Mouse (Mus musculus): ENCODE data around the gene Hist1h3a.
"Not testable (repeated sequence)": the region's sequence is repeated elsewhere in the genome, so short reads cannot be mapped to it uniquely, and the experiment has no call there.

Gene Hist1h3a

DNA sequence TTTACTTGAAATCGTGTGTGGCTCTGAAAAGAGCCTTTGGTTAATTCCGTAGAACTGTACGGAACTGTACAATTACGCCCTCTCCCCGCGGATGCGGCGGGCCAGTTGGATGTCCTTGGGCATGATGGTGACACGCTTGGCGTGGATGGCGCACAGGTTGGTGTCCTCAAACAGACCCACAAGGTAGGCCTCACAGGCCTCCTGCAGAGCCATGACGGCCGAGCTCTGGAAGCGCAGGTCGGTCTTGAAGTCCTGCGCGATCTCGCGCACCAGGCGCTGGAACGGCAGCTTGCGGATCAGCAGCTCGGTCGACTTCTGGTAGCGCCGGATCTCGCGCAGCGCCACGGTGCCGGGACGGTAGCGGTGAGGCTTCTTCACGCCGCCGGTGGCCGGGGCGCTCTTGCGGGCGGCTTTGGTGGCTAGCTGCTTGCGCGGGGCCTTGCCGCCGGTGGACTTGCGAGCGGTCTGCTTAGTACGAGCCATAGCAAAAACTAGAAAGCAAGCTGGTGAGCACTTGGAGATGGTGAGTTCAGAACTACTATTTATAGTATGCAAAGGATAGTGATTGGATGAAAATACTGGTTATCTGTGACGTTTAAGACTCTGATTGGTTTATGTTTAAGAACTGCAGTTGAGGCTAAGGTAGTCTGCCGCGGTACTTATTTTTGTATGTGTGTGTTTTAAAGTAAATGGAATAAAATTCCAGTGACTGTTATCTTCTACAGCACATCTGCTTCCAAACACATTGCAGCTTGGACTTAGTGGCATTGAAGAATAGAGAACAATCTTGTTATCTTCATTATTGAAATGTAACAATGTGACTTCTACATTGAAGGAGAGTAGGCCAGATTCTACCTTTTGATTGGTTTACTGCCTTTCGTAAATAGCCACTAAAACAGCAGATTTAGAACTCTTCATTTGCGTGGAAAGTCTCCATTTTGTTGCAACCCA lies at the start of gene Hist1h3a:
Gene Hist1h3a (minus strand): TSS at position 516 of the 951 bp plus-strand sequence.
- peak; percentile 71 for DNase-seq (ENCODE audit: low read depth, low spot score)

DNA sequence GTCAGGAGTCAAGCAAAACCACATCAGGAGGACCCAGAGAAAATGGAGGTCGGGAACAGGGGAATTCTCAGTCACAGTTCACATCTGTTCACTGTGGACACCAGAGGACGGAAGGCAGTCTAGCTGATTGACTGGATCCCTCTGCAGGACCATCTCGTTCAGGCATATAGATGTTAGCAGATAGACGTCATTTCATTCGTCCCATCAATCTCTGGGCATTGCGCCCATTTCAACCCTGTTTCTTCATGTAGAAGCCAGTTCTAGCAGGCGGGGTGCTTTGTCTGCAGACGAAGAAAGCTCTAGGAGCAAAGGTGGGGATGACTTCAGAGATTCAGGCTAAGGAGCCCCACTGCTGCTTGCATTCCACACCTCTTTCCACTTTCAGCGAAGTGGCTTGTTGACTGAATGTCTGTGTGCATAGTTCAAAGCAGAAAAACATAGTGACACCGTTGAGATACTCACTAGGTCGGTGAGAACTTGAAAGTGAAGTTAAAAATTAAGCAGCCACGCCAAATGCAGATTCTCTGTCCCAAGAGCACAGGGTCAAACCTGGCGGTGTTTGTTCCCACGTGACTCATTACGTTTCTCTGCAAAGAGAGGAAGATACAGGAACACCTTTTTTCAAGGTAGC lies 44.4 kb upstream of the Hist1h3a start, which contains the start of gene Slc17a2:
Gene Slc17a2 (plus strand): TSS at position 572 of the 631 bp plus-strand sequence.
- no peak for DNase-seq (ENCODE audit: low read depth, low spot score)

DNA sequence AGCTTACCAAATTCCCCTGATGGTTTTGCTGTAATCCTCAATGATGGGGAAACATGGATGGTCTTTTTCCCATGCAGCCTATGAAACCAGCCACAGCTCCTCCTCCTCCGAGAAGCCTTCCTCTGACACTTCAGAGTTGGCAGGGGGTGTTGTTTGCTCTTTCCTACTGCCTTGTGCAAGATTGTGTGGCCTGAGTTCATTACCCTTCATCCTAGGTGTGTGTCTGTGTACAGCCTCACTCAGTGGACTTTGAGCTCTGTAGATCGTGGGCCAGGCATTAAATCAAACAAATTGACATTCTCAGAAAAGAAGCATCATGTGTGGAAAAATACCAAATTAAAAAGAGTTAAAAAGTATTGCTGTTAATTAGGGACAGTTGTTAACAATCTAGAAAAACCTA lies 42.3 kb upstream of the Hist1h3a start:
- DNase-seq (ENCODE audit: low read depth, low spot score) = no peak

- DNase-seq (ENCODE audit: low read depth, low spot score) = no peak
Observed at GRCm38 (mm10) chr13:23799405-23799804, 37.2 kb upstream of the Hist1h3a start.

DNA sequence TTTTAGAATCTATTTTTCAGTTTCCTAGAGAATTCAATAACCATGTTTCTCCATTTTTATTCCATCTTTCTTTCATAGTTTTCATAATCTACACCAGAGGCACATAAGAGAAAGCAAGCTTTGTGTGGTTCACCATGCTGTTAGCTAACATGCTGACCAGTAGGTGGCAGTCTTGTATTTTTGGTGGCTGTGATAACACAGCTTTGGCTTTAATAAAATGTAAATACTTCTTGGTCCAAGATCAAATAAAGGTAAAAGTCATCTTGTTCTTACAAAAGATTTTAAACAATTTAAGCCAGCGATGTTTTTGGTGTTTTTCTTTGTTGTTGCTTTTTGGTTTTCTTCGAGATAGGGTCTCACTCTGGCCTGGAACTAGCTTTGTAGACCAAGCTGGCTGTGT lies 30.3 kb upstream of the Hist1h3a start:
- DNase-seq (ENCODE audit: low read depth, low spot score) = peak; percentile 59

GRCm38 (mm10) chr13:23779025-23779424 lies 16.8 kb upstream of the Hist1h3a start:
- DNase-seq (ENCODE audit: low read depth, low spot score) = no peak

DNA sequence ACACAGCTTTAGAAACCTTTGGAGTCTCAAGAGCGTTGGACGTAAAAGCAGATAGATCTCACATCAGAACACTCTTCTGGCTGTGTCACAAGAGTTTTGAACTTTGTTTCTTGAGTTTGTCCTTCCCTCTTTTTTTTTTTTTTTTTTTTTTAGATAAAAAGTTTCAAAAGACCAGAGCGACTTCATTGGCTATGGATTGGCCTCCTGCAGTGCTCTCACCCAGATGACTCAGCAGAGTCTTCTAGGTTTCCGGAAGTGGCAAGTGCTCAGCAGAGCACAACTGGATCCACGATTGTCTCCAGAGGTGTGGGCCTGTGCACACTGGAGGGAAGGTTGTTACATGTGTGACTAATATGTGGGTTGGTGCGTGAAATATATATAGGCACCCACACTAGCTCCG lies 16.2 kb upstream of the Hist1h3a start:
- DNase-seq (ENCODE audit: low read depth, low spot score) = no peak

DNA sequence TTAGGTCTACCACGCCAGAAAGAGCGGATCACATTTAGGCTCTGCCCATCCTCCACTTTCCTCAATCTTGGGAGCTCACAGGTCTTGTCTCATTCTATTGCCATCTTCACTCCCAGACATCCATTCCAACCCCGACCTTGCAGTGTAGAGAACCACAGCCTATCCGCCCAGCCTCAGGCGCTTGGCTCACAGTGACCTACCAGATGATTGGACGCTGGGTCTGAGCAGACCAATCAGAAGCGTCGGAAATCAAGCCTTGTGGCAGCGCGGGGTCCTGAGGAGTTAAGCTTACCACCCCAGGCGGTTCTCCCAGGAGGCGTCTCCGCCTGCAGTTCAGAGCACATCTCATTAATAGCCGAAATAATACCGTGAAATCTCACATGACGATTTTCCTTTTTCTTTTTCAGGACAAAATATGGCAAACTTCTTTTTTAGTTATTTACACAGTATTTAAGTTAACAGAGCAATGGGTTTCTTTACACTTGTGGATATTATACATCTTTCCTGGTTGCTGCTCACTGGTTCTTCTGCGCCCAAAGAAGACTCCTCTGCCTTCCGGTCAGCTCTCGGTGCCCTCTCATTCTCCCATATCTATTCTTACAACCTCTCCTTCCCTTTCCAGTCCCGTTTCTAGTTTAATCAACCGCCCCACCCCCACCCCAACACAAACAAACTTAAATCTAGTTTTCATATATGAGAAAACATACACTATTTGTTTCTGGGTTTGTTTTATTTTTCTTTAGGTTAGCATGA lies 10.6 kb upstream of the Hist1h3a start:
- DNase-seq (ENCODE audit: low read depth, low spot score) = no peak

- DNase-seq (ENCODE audit: low read depth, low spot score) = not testable (repeated sequence)
Observed at GRCm38 (mm10) chr13:23769613-23770012, 7.4 kb upstream of the Hist1h3a start, which contains the start of gene Trim38. Gene Trim38 (plus strand): TSS chr13:23769913.

- DNase-seq (ENCODE audit: low read depth, low spot score) = no peak
Observed at GRCm38 (mm10) chr13:23768834-23769397, 6.7 kb upstream of the Hist1h3a start.

DNA sequence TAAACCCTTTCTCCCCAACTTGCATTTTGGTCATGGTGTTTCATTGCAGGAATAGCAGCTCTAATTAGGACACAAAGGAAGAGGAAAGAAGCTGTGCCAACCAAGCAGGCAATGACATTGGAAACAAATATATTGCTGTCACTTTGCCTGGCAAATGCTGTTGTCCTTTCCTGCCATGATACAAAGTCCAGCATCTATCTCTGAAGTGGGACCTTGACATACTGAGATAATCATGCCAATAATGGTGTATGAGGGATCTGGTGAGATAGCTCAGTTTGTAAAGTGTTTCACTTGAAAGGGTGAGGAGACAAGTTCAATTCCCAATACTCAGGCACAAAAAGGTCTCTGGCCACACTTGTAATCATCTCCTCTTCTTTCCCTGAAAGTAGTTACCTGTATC lies 4.6 kb upstream of the Hist1h3a start:
- DNase-seq (ENCODE audit: low read depth, low spot score) = no peak

DNA sequence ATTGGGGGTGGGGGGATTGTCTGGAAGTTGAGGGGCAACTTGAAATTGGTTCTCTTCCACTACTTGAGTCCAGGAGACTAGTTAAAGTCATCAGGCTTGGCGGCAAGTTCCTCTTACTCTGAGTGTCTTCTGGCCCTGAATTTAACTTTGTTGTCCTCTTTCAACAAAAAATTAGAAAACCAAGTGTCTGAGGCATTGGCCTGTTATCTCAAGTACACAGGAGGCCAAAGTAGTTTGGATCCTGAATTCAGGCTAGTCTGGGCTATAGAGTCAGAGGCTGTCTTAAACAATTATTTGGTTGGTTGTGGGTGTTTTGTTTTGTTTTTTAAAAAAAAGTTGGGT lies 3.0 kb upstream of the Hist1h3a start:
- no peak for DNase-seq (ENCODE audit: low read depth, low spot score)

GRCm38 (mm10) chr13:23764324-23765171 lies 2.4 kb upstream of the Hist1h3a start:
- DNase-seq (ENCODE audit: low read depth, low spot score) = no peak

DNA sequence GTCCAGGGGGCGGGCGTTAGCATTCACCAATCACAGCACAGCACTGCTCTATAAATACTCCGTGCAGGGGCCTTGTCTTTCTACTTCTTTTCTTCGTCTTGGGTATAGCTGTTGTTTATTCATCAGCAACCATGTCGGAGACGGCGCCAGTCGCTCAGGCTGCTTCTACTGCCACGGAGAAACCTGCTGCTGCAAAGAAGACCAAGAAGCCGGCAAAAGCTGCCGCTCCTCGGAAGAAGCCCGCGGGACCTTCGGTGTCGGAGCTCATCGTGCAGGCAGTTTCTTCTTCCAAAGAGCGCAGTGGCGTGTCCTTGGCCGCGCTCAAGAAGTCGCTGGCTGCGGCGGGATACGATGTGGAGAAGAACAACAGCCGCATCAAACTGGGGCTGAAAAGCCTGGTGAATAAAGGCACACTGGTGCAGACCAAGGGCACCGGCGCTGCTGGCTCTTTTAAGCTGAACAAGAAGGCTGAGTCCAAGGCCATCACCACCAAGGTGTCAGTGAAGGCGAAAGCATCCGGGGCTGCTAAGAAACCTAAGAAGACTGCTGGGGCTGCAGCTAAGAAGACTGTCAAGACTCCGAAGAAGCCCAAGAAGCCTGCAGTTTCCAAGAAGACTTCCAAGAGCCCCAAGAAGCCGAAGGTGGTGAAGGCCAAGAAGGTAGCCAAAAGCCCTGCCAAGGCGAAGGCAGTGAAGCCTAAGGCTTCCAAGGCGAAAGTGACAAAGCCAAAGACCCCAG lies 1.6 kb upstream of the Hist1h3a start, which contains the start of gene Hist1h1a:
Gene Hist1h1a (plus strand): TSS at position 81 of the 738 bp plus-strand sequence.
- DNase-seq (ENCODE audit: low read depth, low spot score) = peak; percentile 75

DNA sequence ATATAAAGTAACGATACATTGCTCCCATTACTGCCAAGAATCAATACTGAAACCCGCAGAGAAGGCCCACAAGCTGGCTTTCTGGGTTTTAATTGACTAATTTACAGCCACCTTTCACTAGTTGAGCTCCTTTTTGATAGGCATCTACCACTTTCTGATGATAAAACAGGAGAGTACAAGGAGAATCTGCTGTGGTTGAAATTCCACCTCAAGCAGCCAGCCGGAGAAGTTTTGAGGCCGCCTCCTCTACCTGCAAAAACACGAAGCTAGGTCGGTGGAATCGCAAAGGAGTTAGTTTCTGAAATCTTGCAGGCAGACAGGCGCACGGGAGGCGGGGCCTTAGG lies 1.0 kb upstream of the Hist1h3a start:
- no peak for DNase-seq (ENCODE audit: low read depth, low spot score)

- DNase-seq (ENCODE audit: low read depth, low spot score) = peak; percentile 98
Observed at GRCm38 (mm10) chr13:23760972-23761864, 968 bp downstream of the Hist1h3a start, which contains the start of gene Hist1h4a. Gene Hist1h4a (minus strand): TSS chr13:23761230.

DNA sequence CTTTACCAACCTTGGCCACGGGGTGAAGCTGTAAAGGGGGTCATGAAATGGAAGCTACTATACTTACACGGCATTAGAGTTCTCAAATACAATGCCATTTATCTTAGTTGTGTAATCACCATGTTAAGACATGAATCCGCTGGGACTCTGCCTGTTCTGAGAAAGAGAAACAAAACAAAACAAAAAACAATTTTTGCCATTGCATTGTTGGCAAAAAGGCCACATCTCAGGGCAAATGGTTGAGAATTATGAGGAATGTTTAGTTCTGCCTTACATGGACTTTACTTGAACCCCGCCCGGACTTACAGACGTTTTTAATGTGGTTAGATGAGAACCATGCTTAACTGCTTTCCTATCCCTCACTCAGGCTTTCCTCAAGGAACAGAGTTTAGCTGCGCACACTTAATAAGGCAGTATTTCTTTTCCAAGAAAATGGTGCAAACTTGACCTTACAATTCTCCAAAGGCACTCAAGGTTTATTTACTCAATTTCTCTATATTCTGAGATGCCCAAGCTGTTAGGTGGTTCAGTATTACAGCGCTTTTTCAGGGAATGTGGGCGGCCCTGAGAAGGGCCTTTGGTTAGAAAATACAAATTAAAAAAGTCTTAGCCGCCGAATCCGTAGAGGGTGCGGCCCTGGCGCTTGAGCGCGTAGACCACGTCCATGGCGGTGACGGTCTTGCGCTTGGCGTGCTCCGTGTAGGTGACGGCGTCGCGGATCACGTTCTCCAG lies 1.8 kb downstream of the Hist1h3a start:
- DNase-seq (ENCODE audit: low read depth, low spot score) = no peak

DNA sequence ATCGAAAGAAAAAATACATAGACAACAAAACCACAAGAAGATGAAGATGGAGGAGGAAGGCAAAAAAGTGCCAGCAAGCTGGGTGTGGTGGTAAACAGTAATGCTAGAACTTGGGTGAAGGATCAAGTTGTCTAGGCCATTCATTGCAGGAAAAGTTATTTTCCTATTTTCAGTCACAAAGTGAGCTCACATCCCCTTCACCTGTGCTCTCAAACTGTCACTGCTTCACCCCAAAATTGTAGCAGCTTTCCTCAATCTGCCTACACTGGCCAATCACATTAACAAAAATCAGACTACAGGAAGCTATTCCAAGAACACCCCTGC lies 2.3 kb downstream of the Hist1h3a start:
- no peak for DNase-seq (ENCODE audit: low read depth, low spot score)
